Mouse (Mus musculus): ENCODE data around the gene Rpf2.

- TF ChIP-seq CTCF (IDR thresholded peaks at IDR 0.05; ENCODE audit: extremely low read depth, insufficient read depth, low read length) (no peak), POLR2A (IDR thresholded peaks at IDR 0.05; ENCODE audit: extremely low read depth, insufficient read depth, low read length) (no peak)
These were observed 4.1 kb upstream of the Rpf2 start for GRCm38 (mm10) chr10:40250969-40251368.

All from cortical plate, adult 2 months (tissue).